In the genomic region with DNA sequence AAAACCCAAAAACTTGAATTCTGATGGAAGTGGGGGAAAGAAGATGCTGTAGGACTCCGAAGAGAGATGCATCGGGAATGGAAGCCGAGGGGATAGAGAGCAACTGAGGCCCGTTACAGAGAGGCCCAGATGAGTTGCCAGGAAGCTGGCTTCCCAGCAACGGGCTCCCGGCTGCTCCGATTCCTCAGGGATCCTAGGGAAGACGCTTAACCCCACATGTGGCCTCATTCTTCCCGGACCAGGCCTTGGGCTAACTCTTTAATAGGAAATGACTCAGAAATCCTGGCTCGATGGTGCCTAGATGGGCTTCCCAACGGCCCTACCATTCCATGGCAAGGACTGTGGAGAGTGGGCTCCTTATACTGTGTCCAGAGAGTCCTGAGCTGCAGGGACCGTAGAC, we compare ENCODE assay signal across 8 mouse cellular contexts. TPM values are rescaled to one million over a fixed set of nuclear protein-coding genes. Genes with fewer than 3 reads are reported as not detected.
A peak's percentile ranks its signal among the peaks of the same experiment; 100 is the strongest.
DNase-seq lines count a peak whose midpoint lies in the region; ATAC-seq and TF ChIP-seq lines count a peak whose summit lies in the region.

No protein-coding gene starts in this region.

- no peaks in the 10 kb centered on the region for H3K27me3 ChIP-seq in embryonic facial prominence, embryonic 10.5 days (replicated peaks; ENCODE audit: low read depth, poor library complexity, severe bottlenecking)
- peaks cover 3% of the 10 kb centered on the region; the same call in 1 of the 2 replicates for H3K27me3 ChIP-seq in hindbrain, embryonic 16.5 days (replicated peaks; ENCODE audit: control insufficient read depth, insufficient read depth, low read length)

- peak overlapping the region; percentile 53 for H3K9ac ChIP-seq in hindbrain, embryonic 16.5 days (ENCODE audit: low read depth, low read length)

- peak overlapping the region; percentile 87 for H3K27ac ChIP-seq in embryonic facial prominence, embryonic 10.5 days (replicated peaks)
- no peak overlapping the region for H3K27ac ChIP-seq in hindbrain, embryonic 16.5 days (ENCODE audit: low read depth, low read length)

- no peak for TF ChIP-seq CTCF in lung, adult 2 months (IDR thresholded peaks at IDR 0.05; ENCODE audit: insufficient read depth, low read length)

- 8% methylated on average over 12 of the region's 12 CpGs for WGBS in lung, adult 2 months
- 11% methylated on average over 12 of the region's 12 CpGs for WGBS in embryonic facial prominence, embryonic 10.5 days
- 10% methylated on average over 12 of the region's 12 CpGs for WGBS in hindbrain, embryonic 16.5 days

- H3K4me3 ChIP-seq in lung, adult 2 months (replicated peaks; ENCODE audit: extremely low read depth, low read depth, low read length), result no peak overlapping the region
- H3K4me3 ChIP-seq in embryonic facial prominence, embryonic 10.5 days, result peak overlapping the region; percentile 66
- peak overlapping the region; percentile 67 for H3K4me3 ChIP-seq in hindbrain, embryonic 16.5 days (ENCODE audit: low read length)

- no peak for TF ChIP-seq POLR2A in lung, adult 2 months (IDR thresholded peaks at IDR 0.05; ENCODE audit: borderline replicate concordance, extremely low read depth, low read depth, low read length)

- ATAC-seq in hindbrain, embryonic 16.5 days, result no peak

- no peaks in the 10 kb centered on the region for H3K4me1 ChIP-seq in lung, adult 2 months (ENCODE audit: control insufficient read depth, insufficient read depth, low read length)
- peaks cover 36% of the 10 kb centered on the region for H3K4me1 ChIP-seq in embryonic facial prominence, embryonic 10.5 days
- H3K4me1 ChIP-seq in hindbrain, embryonic 16.5 days (ENCODE audit: control insufficient read depth, insufficient read depth, low read depth, low read length), result peaks cover 16% of the 10 kb centered on the region

- peak overlapping the region; percentile 88 for H3K4me2 ChIP-seq in hindbrain, embryonic 16.5 days (ENCODE audit: low read length)

- H3K9me3 ChIP-seq in embryonic facial prominence, embryonic 10.5 days, result no peaks in the 10 kb centered on the region
- no peaks in the 10 kb centered on the region for H3K9me3 ChIP-seq in hindbrain, embryonic 16.5 days (ENCODE audit: control insufficient read depth, low read length)

- peaks cover 32% of the 10 kb centered on the region for H3K36me3 ChIP-seq in embryonic facial prominence, embryonic 10.5 days (replicated peaks)
- H3K36me3 ChIP-seq in hindbrain, embryonic 16.5 days (ENCODE audit: control insufficient read depth, insufficient read depth, low read length), result no peaks in the 10 kb centered on the region

- peak; percentile 15 for DNase-seq in lung, adult 2 months
- no peak for DNase-seq in lung, postnatal 14 days
- DNase-seq in embryonic facial prominence, embryonic 10.5 days (ENCODE audit: low spot score), result peak; percentile 35
- DNase-seq in neural tube, embryonic 10.5 days (ENCODE audit: extremely low spot score, low spot score), result peak; percentile 36
- no peak for DNase-seq in thymus, postnatal 0 days (ENCODE audit: low spot score)
- DNase-seq in urinary bladder, postnatal 4 days (ENCODE audit: low spot score in 2 of 2), result no peak
- DNase-seq in layer of hippocampus, adult 9-11 months, result no peak

RNA-seq across cellular contexts. Expression of a gene that starts 0.6 kb away (rescaled TPM):
- polyA plus RNA-seq in lung, adult 2 months (2012; rRNA removed), result 6.5 and 8.4 TPM in 2 replicates
- polyA plus RNA-seq in embryonic facial prominence, embryonic 10.5 days (2016; fragmentation: Nextera tagmentation; extraction: Ambion mirVana), result 24.2 and 25.0 TPM in 2 replicates
- polyA plus RNA-seq in hindbrain, embryonic 16.5 days (2015; fragmentation: Nextera tagmentation; extraction: Ambion mirVana), result 5.8 and 6.3 TPM in 2 replicates
- 8.7 and 9.8 TPM in 2 replicates for polyA plus RNA-seq in thymus, postnatal 0 days (2015; fragmentation: Nextera tagmentation; extraction: Ambion mirVana)

RNA-seq across cellular contexts. Expression of a gene that starts 0.9 kb away (rescaled TPM):
- 6.4 and 6.5 TPM in 2 replicates for polyA plus RNA-seq in lung, adult 2 months (2012; rRNA removed)
- 43.7 and 45.5 TPM in 2 replicates for polyA plus RNA-seq in embryonic facial prominence, embryonic 10.5 days (2016; fragmentation: Nextera tagmentation; extraction: Ambion mirVana)
- polyA plus RNA-seq in hindbrain, embryonic 16.5 days (2015; fragmentation: Nextera tagmentation; extraction: Ambion mirVana), result 16.4 and 21.2 TPM in 2 replicates
- 75.9 and 80.4 TPM in 2 replicates for polyA plus RNA-seq in thymus, postnatal 0 days (2015; fragmentation: Nextera tagmentation; extraction: Ambion mirVana)

RNA-seq across cellular contexts. Expression of a gene that starts 11.7 kb away (rescaled TPM):
- not detected in 2 replicates for polyA plus RNA-seq in lung, adult 2 months (2012; rRNA removed)
- polyA plus RNA-seq in embryonic facial prominence, embryonic 10.5 days (2016; fragmentation: Nextera tagmentation; extraction: Ambion mirVana), result not detected in 2 replicates
- polyA plus RNA-seq in hindbrain, embryonic 16.5 days (2015; fragmentation: Nextera tagmentation; extraction: Ambion mirVana), result not detected in 2 replicates
- polyA plus RNA-seq in thymus, postnatal 0 days (2015; fragmentation: Nextera tagmentation; extraction: Ambion mirVana), result 0.44 and 0.62 TPM in 2 replicates

RNA-seq across cellular contexts. Expression of a gene that starts 15.5 kb away (rescaled TPM):
- polyA plus RNA-seq in lung, adult 2 months (2012; rRNA removed), result 0.24 and 5.6 TPM in 2 replicates
- polyA plus RNA-seq in embryonic facial prominence, embryonic 10.5 days (2016; fragmentation: Nextera tagmentation; extraction: Ambion mirVana), result 1.6 and 1.9 TPM in 2 replicates
- polyA plus RNA-seq in hindbrain, embryonic 16.5 days (2015; fragmentation: Nextera tagmentation; extraction: Ambion mirVana), result 0.94 and 1.1 TPM in 2 replicates
- 10.2 and 12.7 TPM in 2 replicates for polyA plus RNA-seq in thymus, postnatal 0 days (2015; fragmentation: Nextera tagmentation; extraction: Ambion mirVana)

RNA-seq across cellular contexts. Expression of a gene that starts 34.4 kb away (rescaled TPM):
- polyA plus RNA-seq in lung, adult 2 months (2012; rRNA removed), result 2.0 and 23.0 TPM in 2 replicates
- not detected in 2 replicates for polyA plus RNA-seq in embryonic facial prominence, embryonic 10.5 days (2016; fragmentation: Nextera tagmentation; extraction: Ambion mirVana)
- 0.19 and 0.28 TPM in 2 replicates for polyA plus RNA-seq in hindbrain, embryonic 16.5 days (2015; fragmentation: Nextera tagmentation; extraction: Ambion mirVana)
- 0.22 and 0.28 TPM in 2 replicates for polyA plus RNA-seq in thymus, postnatal 0 days (2015; fragmentation: Nextera tagmentation; extraction: Ambion mirVana)

Comparison
In these comparisons a context has a peak if more than half of its experiments do, and no peak if none do; other contexts are left out.
1. DNase-seq: peak in lung, adult 2 months (single experiment), embryonic facial prominence, embryonic 10.5 days (single experiment) and neural tube, embryonic 10.5 days (single experiment); none in lung, postnatal 14 days (single experiment), thymus, postnatal 0 days (single experiment), urinary bladder, postnatal 4 days (0 of 2) and layer of hippocampus, adult 9-11 months (single experiment).